Mouse (Mus musculus) olfactory bulb, adult 2 months (tissue): ENCODE results near the gene A430078G23Rik.

Source experiments
- CTCF ChIP-seq: fragments of 200-500 bp; IDR thresholded peaks from 2 replicates; pipeline ENCODE4 v1.5.1; 2012; ENCODE audit warnings: low read depth, mild to moderate bottlenecking, low read length, moderate library complexity; ENCODE audit not compliant: insufficient read depth
- POLR2A ChIP-seq: fragments of 200-500 bp; IDR thresholded peaks from 2 replicates; pipeline ENCODE4 v1.6.1; 2012; ENCODE audit warnings: mild to moderate bottlenecking, low read depth, low read length, moderate library complexity; ENCODE audit not compliant: insufficient read depth

DNA sequence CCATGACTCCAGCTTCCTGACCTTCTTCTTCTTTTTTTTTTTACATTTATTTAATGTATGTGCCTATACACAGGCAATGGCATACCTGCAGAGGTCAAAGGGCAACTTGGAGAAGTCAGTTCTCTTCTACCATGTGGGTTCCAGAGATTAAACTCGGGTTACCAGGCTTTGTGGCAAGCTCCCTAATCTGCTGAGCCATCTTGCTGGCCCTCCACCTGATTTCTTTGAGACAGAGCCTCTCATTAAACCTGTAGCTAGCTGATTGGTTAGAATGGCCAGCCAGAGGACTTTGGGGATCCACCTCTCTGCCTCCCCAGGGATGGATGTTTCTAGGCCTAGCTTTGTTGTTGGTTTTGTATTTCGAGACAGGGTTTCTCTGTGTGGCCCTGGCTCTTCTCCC lies 57.9 kb downstream of the A430078G23Rik start:
- no peak for TF ChIP-seq CTCF
- no peak for TF ChIP-seq POLR2A
